Mouse (Mus musculus) retina, postnatal 1 day (tissue): ENCODE results near the gene Arhgef10l.

ENCODE experiments used
- DNase-seq: peaks from one replicate; pipeline ENCODE4 v3.0.0-alpha.2; 2012

Arhgef10l gene

GRCm38 (mm10) chr4:140693513-140693912, 27.7 kb upstream of the Arhgef10l start:
- DNase-seq, result no peak

GRCm38 (mm10) chr4:140691481-140691880, 25.7 kb upstream of the Arhgef10l start:
- DNase-seq, result no peak

GRCm38 (mm10) chr4:140689873-140690655, 24.3 kb upstream of the Arhgef10l start:
- no peak for DNase-seq

- no peak for DNase-seq
These were observed 23.1 kb upstream of the Arhgef10l start for GRCm38 (mm10) chr4:140688826-140689425.

- DNase-seq, result no peak
These were observed 22.4 kb upstream of the Arhgef10l start for GRCm38 (mm10) chr4:140688044-140688825.

- DNase-seq, result no peak
These were observed 19.1 kb upstream of the Arhgef10l start for GRCm38 (mm10) chr4:140684881-140685303.

- DNase-seq, result no peak
These were observed 18.5 kb upstream of the Arhgef10l start for GRCm38 (mm10) chr4:140684141-140684871.

GRCm38 (mm10) chr4:140683608-140684007, 17.8 kb upstream of the Arhgef10l start:
- no peak for DNase-seq

GRCm38 (mm10) chr4:140680731-140681397, 15.1 kb upstream of the Arhgef10l start:
- DNase-seq, result no peak

GRCm38 (mm10) chr4:140679723-140680380, 14.0 kb upstream of the Arhgef10l start:
- peak; percentile 89 for DNase-seq

GRCm38 (mm10) chr4:140679038-140679437, 13.2 kb upstream of the Arhgef10l start:
- peak; percentile 62 for DNase-seq

- DNase-seq, result peak; percentile 90
These were observed 8.6 kb upstream of the Arhgef10l start for GRCm38 (mm10) chr4:140674345-140674926.

GRCm38 (mm10) chr4:140673527-140674264, 7.9 kb upstream of the Arhgef10l start:
- DNase-seq, result no peak

- DNase-seq, result no peak
These were observed 2.0 kb upstream of the Arhgef10l start for GRCm38 (mm10) chr4:140667802-140668201.

GRCm38 (mm10) chr4:140665053-140665452, 759 bp downstream of the Arhgef10l start:
- DNase-seq, result no peak

- no peak for DNase-seq
These were observed 2.8 kb downstream of the Arhgef10l start for GRCm38 (mm10) chr4:140662882-140663585.

- no peak for DNase-seq
These were observed 3.4 kb downstream of the Arhgef10l start for GRCm38 (mm10) chr4:140662453-140662852.

GRCm38 (mm10) chr4:140661406-140662022, 4.3 kb downstream of the Arhgef10l start:
- peak; percentile 51 for DNase-seq
